Mouse (Mus musculus) myocyte (in vitro differentiated cells): ENCODE results near the gene Xpo4.

Experiments
- CEBPB ChIP-seq: IDR thresholded peaks from 2 replicates; pipeline ENCODE4 v1.6.1; 2011; ENCODE audit warnings: mild to moderate bottlenecking, moderate library complexity; ENCODE audit not compliant: poor library complexity, insufficient read depth, severe bottlenecking
- E2F4 ChIP-seq: IDR thresholded peaks from one replicate; pipeline ENCODE4 v1.6.1; 2011; ENCODE audit warnings: mild to moderate bottlenecking, control low read depth, moderate library complexity; ENCODE audit not compliant: insufficient read depth
- MAX ChIP-seq: IDR thresholded peaks from one replicate; pipeline ENCODE4 v1.6.1; 2011; ENCODE audit warnings: low read depth, mild to moderate bottlenecking, control low read depth
- MYOG ChIP-seq, 3 experiments: IDR thresholded peaks; one replicate each; pipeline ENCODE4 v1.6.1; 2011; ENCODE audit warnings: control low read depth in 2 of 3, low read depth in 2 of 3, mild to moderate bottlenecking in 2 of 3; ENCODE audit not compliant: insufficient read length in 2 of 3, control insufficient read depth in 1 of 3, insufficient read depth in 1 of 3
- POLR2A ChIP-seq: IDR thresholded peaks from one replicate; pipeline ENCODE4 v1.6.1; 2011; ENCODE audit warnings: low read depth, mild to moderate bottlenecking, control low read depth, moderate library complexity; ENCODE audit not compliant: insufficient read length
- REST ChIP-seq: IDR thresholded peaks from one replicate; pipeline ENCODE4 v1.6.1; 2011; ENCODE audit warnings: mild to moderate bottlenecking, control low read depth, moderate library complexity; ENCODE audit not compliant: insufficient read depth, insufficient read length
- USF1 ChIP-seq: IDR thresholded peaks from one replicate; pipeline ENCODE4 v1.6.1; 2011; ENCODE audit warnings: low read depth, mild to moderate bottlenecking, control low read depth, moderate library complexity

- no peak for TF ChIP-seq E2F4
- TF ChIP-seq MAX, result no peak
- no peak for TF ChIP-seq POLR2A
- TF ChIP-seq CEBPB, result no peak
- no peak for TF ChIP-seq MYOG (IDR thresholded peaks at IDR 0.05; ENCODE audit: control insufficient read depth in 1 of 3, insufficient read depth in 1 of 3, insufficient read length in 2 of 3, low read depth in 2 of 3)
- TF ChIP-seq REST, result no peak
- TF ChIP-seq USF1, result no peak
Measured at GRCm38 (mm10) chr14:57695550-57695949, 30.3 kb upstream of the Xpo4 start.
